Mouse (Mus musculus) myocyte (in vitro differentiated cells): ENCODE measurements around the gene Napsa. TPM values are rescaled to one million over a fixed set of nuclear protein-coding genes. Genes with fewer than 3 reads are reported as not detected.

Source experiments
- H3K27me3 ChIP-seq: one replicate; pipeline ENCODE4 v1.6.1; 2011; ENCODE audit not compliant: control insufficient read depth, insufficient read depth, insufficient read length
- H3K36me3 ChIP-seq: one replicate; pipeline ENCODE4 v1.6.1; 2011; ENCODE audit not compliant: control insufficient read depth, insufficient read depth
- H3K4me2 ChIP-seq: one replicate; pipeline ENCODE4 v1.6.1; 2011; ENCODE audit warnings: low read depth, control low read depth
- H3K4me3 ChIP-seq: one replicate; pipeline ENCODE4 v1.5.1; 2011; ENCODE audit warnings: mild to moderate bottlenecking, control low read depth, moderate library complexity
- H3K79me2 ChIP-seq: one replicate; pipeline ENCODE4 v1.6.1; 2011; ENCODE audit not compliant: control insufficient read depth, insufficient read depth
- H3ac ChIP-seq: one replicate; pipeline ENCODE4 v1.6.1; 2011; ENCODE audit not compliant: control insufficient read depth, insufficient read length
- CEBPB ChIP-seq: IDR thresholded peaks from 2 replicates; pipeline ENCODE4 v1.6.1; 2011; ENCODE audit warnings: mild to moderate bottlenecking, moderate library complexity; ENCODE audit not compliant: poor library complexity, insufficient read depth, severe bottlenecking
- E2F4 ChIP-seq: IDR thresholded peaks from one replicate; pipeline ENCODE4 v1.6.1; 2011; ENCODE audit warnings: mild to moderate bottlenecking, control low read depth, moderate library complexity; ENCODE audit not compliant: insufficient read depth
- MAX ChIP-seq: IDR thresholded peaks from one replicate; pipeline ENCODE4 v1.6.1; 2011; ENCODE audit warnings: low read depth, mild to moderate bottlenecking, control low read depth
- MYOD1 ChIP-seq, 3 experiments: IDR thresholded peaks; one replicate each; pipeline ENCODE4 v1.6.1; 2011; ENCODE audit warnings: control low read depth in 2 of 3, low read depth in 2 of 3, mild to moderate bottlenecking in 2 of 3, moderate library complexity in 1 of 3; ENCODE audit not compliant: insufficient read length in 2 of 3, control insufficient read depth in 1 of 3
- MYOG ChIP-seq, 3 experiments: IDR thresholded peaks; one replicate each; pipeline ENCODE4 v1.6.1; 2011; ENCODE audit warnings: control low read depth in 2 of 3, low read depth in 2 of 3, mild to moderate bottlenecking in 2 of 3; ENCODE audit not compliant: insufficient read length in 2 of 3, control insufficient read depth in 1 of 3, insufficient read depth in 1 of 3
- POLR2A ChIP-seq: IDR thresholded peaks from one replicate; pipeline ENCODE4 v1.6.1; 2011; ENCODE audit warnings: low read depth, mild to moderate bottlenecking, control low read depth, moderate library complexity; ENCODE audit not compliant: insufficient read length
- POLR2AphosphoS2 ChIP-seq: IDR thresholded peaks from one replicate; pipeline ENCODE4 v1.6.1; 2011; ENCODE audit warnings: low read depth, control low read depth; ENCODE audit not compliant: insufficient read length
- REST ChIP-seq: IDR thresholded peaks from one replicate; pipeline ENCODE4 v1.6.1; 2011; ENCODE audit warnings: mild to moderate bottlenecking, control low read depth, moderate library complexity; ENCODE audit not compliant: insufficient read depth, insufficient read length
- SRF ChIP-seq: IDR thresholded peaks from one replicate; pipeline ENCODE4 v1.6.1; 2011; ENCODE audit warnings: low read depth; ENCODE audit not compliant: control insufficient read depth, insufficient read length
- TCF12 ChIP-seq: IDR thresholded peaks from one replicate; pipeline ENCODE4 v1.6.1; 2011; ENCODE audit warnings: mild to moderate bottlenecking, control low read depth; ENCODE audit not compliant: poor library complexity, insufficient read depth, severe bottlenecking
- TCF3 ChIP-seq: IDR thresholded peaks from one replicate; pipeline ENCODE4 v1.6.1; 2011; ENCODE audit warnings: low read depth, control low read depth; ENCODE audit not compliant: insufficient read length
- USF1 ChIP-seq: IDR thresholded peaks from one replicate; pipeline ENCODE4 v1.6.1; 2011; ENCODE audit warnings: low read depth, mild to moderate bottlenecking, control low read depth, moderate library complexity
- polyA plus RNA-seq: library from polyadenylated mRNA; unstranded; fragments of >200 nt; fragmentation: generic; extraction: Trizol; gene quantifications from one replicate; pipeline ENCODE4 v1.2.1, GENCODE M21; 2012; ENCODE audit warnings: missing spikeins

The Napsa gene
- polyA plus RNA-seq, 1 experiment: not detected

- H3ac ChIP-seq: no peak overlapping the region
- peaks cover 58% of the 10 kb centered on the region for H3K27me3 ChIP-seq
- H3K36me3 ChIP-seq: no peaks in the 10 kb centered on the region
- no peaks in the 10 kb centered on the region for H3K79me2 ChIP-seq
- no peak overlapping the region for H3K4me2 ChIP-seq
- H3K4me3 ChIP-seq: no peak overlapping the region
- no peak for TF ChIP-seq POLR2AphosphoS2
- no peak for TF ChIP-seq MYOD1 (IDR thresholded peaks at IDR 0.05; ENCODE audit: control insufficient read depth in 1 of 3, insufficient read length in 2 of 3, low read depth in 2 of 3)
- no peak for TF ChIP-seq MYOG (IDR thresholded peaks at IDR 0.05; ENCODE audit: control insufficient read depth in 1 of 3, insufficient read depth in 1 of 3, insufficient read length in 2 of 3, low read depth in 2 of 3)
- TF ChIP-seq E2F4: no peak
- TF ChIP-seq MAX: no peak
Observed at GRCm38 (mm10) chr7:44628402-44629034, 56.3 kb downstream of the Napsa start.

- Histone ChIP-seq H3K27me3 (peaks cover 69% of the 10 kb centered on the region), H3ac (no peak overlapping the region), H3K4me3 (no peak overlapping the region), H3K79me2 (no peaks in the 10 kb centered on the region), H3K4me2 (no peak overlapping the region), H3K36me3 (no peaks in the 10 kb centered on the region)
- no peak for TF ChIP-seq TCF3
- TF ChIP-seq MYOG (IDR thresholded peaks at IDR 0.05; ENCODE audit: control insufficient read depth in 1 of 3, insufficient read depth in 1 of 3, insufficient read length in 2 of 3, low read depth in 2 of 3): no peak
- TF ChIP-seq MAX: no peak
- TF ChIP-seq E2F4: no peak
- TF ChIP-seq MYOD1 (IDR thresholded peaks at IDR 0.05; ENCODE audit: control insufficient read depth in 1 of 3, insufficient read length in 2 of 3, low read depth in 2 of 3): no peak
- no peak for TF ChIP-seq TCF12
- no peak for TF ChIP-seq REST
- no peak for TF ChIP-seq USF1
- no peak for TF ChIP-seq SRF
- TF ChIP-seq POLR2A: no peak
- TF ChIP-seq POLR2AphosphoS2: no peak
- no peak for TF ChIP-seq CEBPB
Observed at GRCm38 (mm10) chr7:44630437-44630836, 58.3 kb downstream of the Napsa start.

GRCm38 (mm10) chr7:44632676-44633075 lies 60.5 kb downstream of the Napsa start:
- no peaks in the 10 kb centered on the region for H3K36me3 ChIP-seq
- TF ChIP-seq TCF12: no peak
- no peak for TF ChIP-seq MYOG (IDR thresholded peaks at IDR 0.05; ENCODE audit: control insufficient read depth in 1 of 3, insufficient read depth in 1 of 3, insufficient read length in 2 of 3, low read depth in 2 of 3)
- no peak for TF ChIP-seq REST
- no peak for TF ChIP-seq POLR2A
- TF ChIP-seq USF1: no peak
- H3K27me3 ChIP-seq: peaks cover 85% of the 10 kb centered on the region
- H3K4me2 ChIP-seq: no peak overlapping the region
- H3ac ChIP-seq: no peak overlapping the region
- no peaks in the 10 kb centered on the region for H3K79me2 ChIP-seq
- H3K4me3 ChIP-seq: no peak overlapping the region

GRCm38 (mm10) chr7:44633407-44633806 lies 61.2 kb downstream of the Napsa start:
- Histone ChIP-seq H3K4me3 (no peak overlapping the region), H3K27me3 (peaks cover 88% of the 10 kb centered on the region), H3K36me3 (no peaks in the 10 kb centered on the region), H3K4me2 (no peak overlapping the region), H3ac (no peak overlapping the region), H3K79me2 (no peaks in the 10 kb centered on the region)
- TF ChIP-seq MYOG (IDR thresholded peaks at IDR 0.05; ENCODE audit: control insufficient read depth in 1 of 3, insufficient read depth in 1 of 3, insufficient read length in 2 of 3, low read depth in 2 of 3) (no peak), REST (no peak), SRF (no peak), TCF12 (no peak), POLR2AphosphoS2 (no peak), MAX (no peak), TCF3 (no peak), CEBPB (no peak), USF1 (no peak)

Other genes starting within 250 kb of the Napsa start
- not detected for gene Syt3, start 188.3 kb upstream of the Napsa start, polyA plus RNA-seq
- gene 1700008O03Rik, start 186.6 kb upstream of the Napsa start, polyA plus RNA-seq: not detected
- not detected for gene Lrrc4b, start 143.4 kb upstream of the Napsa start, polyA plus RNA-seq
- not detected for gene Aspdh, start 107.0 kb upstream of the Napsa start, polyA plus RNA-seq
- gene Josd2, start 104.4 kb upstream of the Napsa start, polyA plus RNA-seq: 233 TPM
- 98.2 TPM for gene Emc10, start 75.9 kb upstream of the Napsa start, polyA plus RNA-seq
- gene Fam71e1, start 75.8 kb upstream of the Napsa start, polyA plus RNA-seq: 1.7 TPM
- 4.7 TPM for gene Mybpc2, start 47.7 kb upstream of the Napsa start, polyA plus RNA-seq
- 0.05 TPM for gene Spib, start 40.3 kb upstream of the Napsa start, polyA plus RNA-seq
- gene Pold1, start 23.5 kb upstream of the Napsa start, polyA plus RNA-seq: 23.9 TPM
- 94.7 TPM for gene Nr1h2, start 18.4 kb upstream of the Napsa start, polyA plus RNA-seq
- gene Kcnc3, start 18.3 kb downstream of the Napsa start, polyA plus RNA-seq: 0.92 TPM
- gene Myh14, start 98.5 kb downstream of the Napsa start, polyA plus RNA-seq: 0.17 TPM
- gene Izumo2, start 136.4 kb downstream of the Napsa start, polyA plus RNA-seq: not detected
- 20.6 TPM for gene Vrk3, start 176.0 kb downstream of the Napsa start, polyA plus RNA-seq
- 0.12 TPM for gene Zfp473, start 178.7 kb downstream of the Napsa start, polyA plus RNA-seq
- gene Nup62, start 243.7 kb downstream of the Napsa start, polyA plus RNA-seq: 77.0 TPM
- gene Il4i1, start 244.0 kb downstream of the Napsa start, polyA plus RNA-seq: 1.9 TPM
- gene Atf5, start 244.3 kb downstream of the Napsa start, polyA plus RNA-seq: 939 TPM